Comparison of ENCODE assay signal across 19 mouse cellular contexts in the genomic region with DNA sequence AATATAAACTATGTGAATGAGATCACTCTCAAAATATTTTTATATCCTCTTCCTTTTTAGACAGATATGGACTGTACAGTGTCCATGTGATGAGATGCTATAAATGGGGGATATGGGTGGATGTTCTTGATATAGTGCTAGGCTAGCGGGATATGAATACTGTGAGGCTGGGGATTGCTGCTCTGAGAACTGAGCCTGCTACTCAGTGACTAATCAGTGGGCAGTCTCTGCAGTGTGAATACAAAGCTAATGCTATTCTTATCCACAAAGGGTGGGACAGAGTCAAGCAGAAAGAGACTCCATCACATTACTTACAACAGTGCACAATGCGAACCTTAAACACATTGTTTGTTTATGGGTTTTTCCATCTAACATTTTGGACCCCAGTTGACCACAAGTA.
"Had no signal": no experiment of that assay in that cellular context is flagged by ENCODE, and none has a peak within 500 bp of the region (broad histone marks: within the 10 kb centered on the region; RNA-seq: fewer than 3 reads in every experiment).

No protein-coding gene starts in this region.

- H3K27ac ChIP-seq: kidney, postnatal 0 days; limb, embryonic 12.5 days; limb, embryonic 15.5 days; liver, embryonic 14.5 days; macrophage; midbrain, embryonic 13.5 days; neural tube, embryonic 12.5 days; neural tube, embryonic 15.5 days; stomach, embryonic 15.5 days had no signal

- DNase-seq: kidney, adult 18-20 months; kidney, adult 9 months; kidney, postnatal 25 days; left cerebral cortex, postnatal 4 days; liver, postnatal 0 days; lung, embryonic 14.5 days; retina, postnatal 1 day; right cerebral cortex, postnatal 25 days; spleen, adult 18-20 months; thymus, postnatal 36 days had no signal

- H3K4me3 ChIP-seq: limb, embryonic 12.5 days; limb, embryonic 15.5 days; midbrain, embryonic 13.5 days; neural tube, embryonic 12.5 days; neural tube, embryonic 15.5 days; stomach, embryonic 15.5 days had no signal

- H3K4me1 ChIP-seq: neural tube, embryonic 12.5 days; neural tube, embryonic 15.5 days; stomach, embryonic 15.5 days had no signal
